Mouse (Mus musculus) bone marrow macrophage, adult 2 months (primary cell): ENCODE measurements at regions not wholly inside any gene's neighbourhood (a gene's known extent, or its start where the extent isn't known, plus 50 kb on each side); places are given as distances from the start of the nearest gene placed in this dataset.

Experiments used
- CTCF ChIP-seq: IDR thresholded peaks from 2 replicates; pipeline ENCODE4 v1.5.1; 2012; ENCODE audit warnings: low read depth, mild to moderate bottlenecking, low read length, moderate library complexity
- POLR2A ChIP-seq: IDR thresholded peaks from 2 replicates; pipeline ENCODE4 v1.6.1; 2012; ENCODE audit warnings: mild to moderate bottlenecking, low read depth, low read length, borderline replicate concordance

DNA sequence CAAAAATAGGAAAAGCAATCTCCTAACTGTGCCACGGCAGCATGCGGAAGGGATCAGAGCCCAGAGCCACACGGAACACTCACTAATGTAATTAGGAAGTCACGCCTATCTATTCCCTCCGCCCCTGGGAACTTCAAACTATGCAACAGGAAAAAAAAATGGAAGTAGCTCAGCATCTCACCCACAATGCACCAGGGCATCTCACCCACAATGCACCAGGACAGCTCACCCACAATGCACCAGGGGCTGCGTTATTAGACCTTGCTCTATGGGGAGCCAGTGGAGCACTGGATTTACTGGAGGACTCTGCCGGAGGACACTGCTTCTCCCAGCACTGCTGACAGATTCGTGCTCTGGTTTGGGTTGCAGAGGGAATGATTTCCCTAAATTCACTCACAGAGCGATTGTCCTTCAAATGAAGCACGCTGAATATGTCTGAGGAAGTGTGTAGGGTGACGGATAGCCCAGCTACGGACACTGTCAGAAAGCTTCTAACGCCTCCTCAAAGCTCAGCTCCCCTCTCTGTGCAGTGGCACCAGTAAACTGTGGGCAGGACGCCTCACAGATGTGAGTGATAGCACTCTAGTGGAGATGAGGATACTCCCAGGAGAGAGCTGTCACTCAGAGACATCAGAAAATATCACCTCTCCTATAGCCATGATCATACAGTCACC, 51.8 kb upstream of the Mbnl2 start:
- TF ChIP-seq CTCF (no peak), POLR2A (no peak)
